Mouse (Mus musculus) hindbrain, postnatal 0 days (tissue): ENCODE results near the gene Prkn. TPM values are rescaled to one million over a fixed set of nuclear protein-coding genes. Genes with fewer than 3 reads are reported as not detected.

Experiments
- ATAC-seq: fragments of 200-750 bp; cut with Nextera tagmentation; 2 replicates; pipeline ENCODE4 v1.8.0; 2017; ENCODE audit warnings: mild to moderate bottlenecking, moderate TSS enrichment, moderate library complexity
- DNase-seq: peaks from one replicate; pipeline ENCODE4 v3.0.0-alpha.2; 2015; ENCODE audit warnings: low spot score
- H3K27ac ChIP-seq: fragments of 300-500 bp; sonication (generic); 2 replicates; pipeline ENCODE4 v1.5.1; 2014; ENCODE audit warnings: mild to moderate bottlenecking
- H3K27me3 ChIP-seq: fragments of 300-500 bp; sonication (generic); 2 replicates; pipeline ENCODE4 v1.6.1; 2014; ENCODE audit warnings: low read length, mixed read lengths; ENCODE audit not compliant: insufficient read depth
- H3K36me3 ChIP-seq: fragments of 300-500 bp; sonication (generic); 2 replicates; pipeline ENCODE4 v1.6.1; 2014; ENCODE audit warnings: low read length, mixed read lengths; ENCODE audit not compliant: insufficient read depth
- H3K4me1 ChIP-seq: fragments of 300-500 bp; sonication (generic); 2 replicates; pipeline ENCODE4 v1.6.1; 2014; ENCODE audit warnings: antibody characterized with exemption, low read length, mixed read lengths; ENCODE audit not compliant: insufficient read depth
- H3K4me2 ChIP-seq: fragments of 300-500 bp; sonication (generic); 2 replicates; pipeline ENCODE4 v1.6.1; 2014; ENCODE audit warnings: low read depth, mild to moderate bottlenecking, low read length, moderate library complexity, mixed read lengths
- H3K4me3 ChIP-seq: fragments of 300-500 bp; sonication (generic); 2 replicates; pipeline ENCODE4 v1.5.1; 2014; ENCODE audit warnings: low read length
- H3K9ac ChIP-seq: fragments of 300-500 bp; sonication (generic); replicated peaks from 2 replicates; pipeline ENCODE4 v1.6.1; 2014; ENCODE audit warnings: mild to moderate bottlenecking, low read length, moderate library complexity, mixed read lengths
- H3K9me3 ChIP-seq: fragments of 300-500 bp; sonication (generic); 2 replicates; pipeline ENCODE4 v1.6.1; 2016; ENCODE audit warnings: low read length, mixed read lengths
- CTCF ChIP-seq: IDR thresholded peaks from 2 replicates; pipeline ENCODE4 v1.5.1; 2016; ENCODE audit warnings: antibody characterized with exemption, control low read depth, low read depth
- WGBS: fragments of 180-500 bp; shearing (Covaris S2); extraction: QIAGEN DNeasy Blood & Tissue Kit; methylation state at CpG from one replicate; pipeline ENCODE4 v1.1.7; 2014; 5-methylcytosine and 5-hydroxymethylcytosine counted together
- polyA plus RNA-seq: library from polyadenylated mRNA; unstranded; fragments of >200 nt; fragmentation: Nextera tagmentation; extraction: Ambion mirVana; gene quantifications from 2 replicates; pipeline ENCODE4 v1.2.1, GENCODE M21; 2015
- total RNA-seq: library from RNA; depleted of rRNA; stranded (reverse); fragments of >200 nt; gene quantifications from 2 replicates; pipeline ENCODE4 v1.2.3, GENCODE M21; 2014

The Prkn gene
- total and polyA plus RNA-seq, 2 experiments from 2014 or later: 9.3 to 10.7 TPM

GRCm38 (mm10) chr17:11735158-11735877, 895.1 kb downstream of the Prkn start:
- no peak overlapping the region for H3K9ac ChIP-seq
- WGBS: 78% methylated on average over 12 of the region's 12 CpGs
- no peak overlapping the region for H3K4me3 ChIP-seq
- no peak overlapping the region for H3K27ac ChIP-seq
- no peak for TF ChIP-seq CTCF
- no peak overlapping the region for H3K4me2 ChIP-seq
- DNase-seq (no peak), ATAC-seq (no peak)
- no peaks in the 10 kb centered on the region for H3K36me3 ChIP-seq
- peaks cover 7% of the 10 kb centered on the region; the same call in 1 of the 2 replicates for H3K4me1 ChIP-seq
- H3K9me3 ChIP-seq: no peaks in the 10 kb centered on the region
- H3K27me3 ChIP-seq: no peaks in the 10 kb centered on the region

- no peak overlapping the region for H3K9ac ChIP-seq
- H3K4me1 ChIP-seq: no peaks in the 10 kb centered on the region
- H3K9me3 ChIP-seq: no peaks in the 10 kb centered on the region
- H3K4me3 ChIP-seq: no peak overlapping the region
- no peak for DNase-seq
- WGBS: 64% methylated on average over 3 of the region's 3 CpGs
- no peak overlapping the region for H3K4me2 ChIP-seq
- no peak for TF ChIP-seq CTCF
- H3K27me3 ChIP-seq: no peaks in the 10 kb centered on the region
- no peak for ATAC-seq
- no peaks in the 10 kb centered on the region for H3K36me3 ChIP-seq
- H3K27ac ChIP-seq: no peak overlapping the region
Observed at GRCm38 (mm10) chr17:11736531-11736930, 896.3 kb downstream of the Prkn start.

DNA sequence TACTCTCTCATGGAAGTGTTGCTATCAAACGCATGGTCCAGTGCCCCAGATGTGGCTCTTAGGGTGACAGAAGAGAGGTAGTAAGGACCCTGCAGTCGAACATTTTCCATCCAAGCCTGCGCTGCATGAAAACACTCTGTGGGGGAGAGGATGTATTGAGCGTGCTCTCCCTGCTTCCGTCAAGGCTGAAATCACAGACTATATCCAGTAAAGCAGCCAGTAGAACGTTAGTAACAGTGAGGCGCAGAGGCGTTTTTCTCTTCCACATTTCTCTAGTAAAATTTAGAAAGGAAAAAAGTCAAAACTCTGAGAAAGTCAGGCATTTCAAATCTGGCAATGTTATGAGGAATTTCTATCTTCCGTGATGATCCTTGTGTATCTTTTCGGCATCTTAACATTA, 897.7 kb downstream of the Prkn start:
- TF ChIP-seq CTCF: no peak
- Histone ChIP-seq H3K4me3 (no peak overlapping the region), H3K27me3 (no peaks in the 10 kb centered on the region), H3K9ac (no peak overlapping the region), H3K36me3 (no peaks in the 10 kb centered on the region), H3K9me3 (no peaks in the 10 kb centered on the region), H3K4me1 (no peaks in the 10 kb centered on the region), H3K27ac (no peak overlapping the region), H3K4me2 (no peak overlapping the region)
- DNase-seq: no peak
- ATAC-seq: no peak
- WGBS: 95% methylated on average over 10 of the region's 10 CpGs

- H3K4me1 ChIP-seq: no peaks in the 10 kb centered on the region
- H3K4me2 ChIP-seq: no peak overlapping the region
- DNase-seq (no peak), ATAC-seq (no peak)
- H3K27me3 ChIP-seq: no peaks in the 10 kb centered on the region
- H3K9me3 ChIP-seq: no peaks in the 10 kb centered on the region
- no peaks in the 10 kb centered on the region for H3K36me3 ChIP-seq
- H3K27ac ChIP-seq: no peak overlapping the region
- H3K9ac ChIP-seq: no peak overlapping the region
- no peak overlapping the region for H3K4me3 ChIP-seq
- no peak for TF ChIP-seq CTCF
Observed at GRCm38 (mm10) chr17:11740716-11741115, 900.5 kb downstream of the Prkn start.

- Histone ChIP-seq H3K9ac (no peak overlapping the region), H3K27ac (no peak overlapping the region), H3K27me3 (no peaks in the 10 kb centered on the region), H3K4me1 (no peaks in the 10 kb centered on the region), H3K36me3 (no peaks in the 10 kb centered on the region), H3K4me2 (no peak overlapping the region), H3K9me3 (no peaks in the 10 kb centered on the region), H3K4me3 (no peak overlapping the region)
- TF ChIP-seq CTCF: no peak
- DNase-seq (peak; percentile 40), ATAC-seq (no peak)
- 84% methylated on average over 5 of the region's 5 CpGs for WGBS
Observed at GRCm38 (mm10) chr17:11741161-11741560, 901.0 kb downstream of the Prkn start.

DNA sequence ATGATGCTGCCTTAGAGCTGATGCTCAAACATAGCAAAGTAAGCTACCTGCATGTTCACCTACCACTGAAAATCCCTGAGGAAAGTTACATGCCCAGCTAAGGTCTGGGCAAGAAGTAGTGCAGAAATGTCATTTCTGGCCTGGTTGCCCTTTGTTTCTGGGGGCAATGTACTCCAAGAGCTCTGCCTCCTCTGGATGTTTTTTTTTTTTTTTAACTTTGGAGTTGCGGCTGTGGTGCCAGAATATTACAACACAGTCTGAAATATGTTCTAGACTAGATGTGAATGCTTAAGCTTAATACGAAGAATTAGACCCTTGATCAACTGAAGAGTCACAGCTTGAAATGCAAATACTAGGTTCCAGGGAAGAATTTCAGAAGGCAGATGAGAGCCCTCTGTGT, 911.1 kb downstream of the Prkn start:
- no peak for DNase-seq
- 93% methylated on average over 2 of the region's 2 CpGs for WGBS

GRCm38 (mm10) chr17:11752686-11753085, 912.5 kb downstream of the Prkn start:
- no peaks in the 10 kb centered on the region for H3K36me3 ChIP-seq
- DNase-seq: no peak
- H3K9me3 ChIP-seq: no peaks in the 10 kb centered on the region
- ATAC-seq: no peak
- no peaks in the 10 kb centered on the region for H3K27me3 ChIP-seq
- H3K4me1 ChIP-seq: no peaks in the 10 kb centered on the region
- WGBS: 32% methylated on average over 2 of the region's 2 CpGs
- no peak overlapping the region for H3K4me2 ChIP-seq
- no peak overlapping the region for H3K9ac ChIP-seq
- no peak for TF ChIP-seq CTCF
- no peak overlapping the region for H3K27ac ChIP-seq
- no peak overlapping the region for H3K4me3 ChIP-seq

More for the DNA sequence above, 911.1 kb downstream of the Prkn start:
- no peak for TF ChIP-seq CTCF
- H3K4me2 ChIP-seq: no peak overlapping the region
- no peak overlapping the region for H3K9ac ChIP-seq
- no peak overlapping the region for H3K27ac ChIP-seq
- no peaks in the 10 kb centered on the region for H3K36me3 ChIP-seq
- H3K4me1 ChIP-seq: no peaks in the 10 kb centered on the region
- no peaks in the 10 kb centered on the region for H3K27me3 ChIP-seq
- no peak for ATAC-seq
- H3K4me3 ChIP-seq: no peak overlapping the region
- H3K9me3 ChIP-seq: no peaks in the 10 kb centered on the region
